Mouse (Mus musculus) neural tube, embryonic 11.5 days (tissue): Measurements from ENCODE around the gene Sugp2. TPM values are rescaled to one million over a fixed set of nuclear protein-coding genes. Genes with fewer than 3 reads are reported as not detected.

Source experiments
- ATAC-seq: fragments of 200-750 bp; cut with Nextera tagmentation; 2 replicates; pipeline ENCODE4 v1.8.0; 2017; ENCODE audit warnings: moderate number of reproducible peaks, mild to moderate bottlenecking, moderate TSS enrichment, moderate library complexity; ENCODE audit not compliant: insufficient read depth, low FRiP score, low TSS enrichment
- DNase-seq: peaks from one replicate; pipeline ENCODE4 v3.0.0-alpha.2; 2015; ENCODE audit warnings: low spot score
- H3K27ac ChIP-seq: fragments of 300-500 bp; sonication (generic); 2 replicates; pipeline ENCODE4 v1.5.1; 2014; ENCODE audit warnings: low read depth, mild to moderate bottlenecking, low read length
- H3K27me3 ChIP-seq: fragments of 300-500 bp; sonication (generic); 2 replicates; pipeline ENCODE4 v1.6.1; 2014; ENCODE audit warnings: mild to moderate bottlenecking, low read length, mixed read lengths; ENCODE audit not compliant: control insufficient read depth, insufficient read depth
- H3K36me3 ChIP-seq: fragments of 300-500 bp; sonication (generic); 2 replicates; pipeline ENCODE4 v1.6.1; 2014; ENCODE audit warnings: mild to moderate bottlenecking, low read length, moderate library complexity, mixed read lengths; ENCODE audit not compliant: control insufficient read depth, insufficient read depth
- H3K4me1 ChIP-seq: fragments of 300-500 bp; sonication (generic); 2 replicates; pipeline ENCODE4 v1.6.1; 2014; ENCODE audit warnings: low read length, mixed read lengths; ENCODE audit not compliant: control insufficient read depth, insufficient read depth
- H3K4me2 ChIP-seq: fragments of 300-500 bp; sonication (generic); 2 replicates; pipeline ENCODE4 v1.6.1; 2014; ENCODE audit warnings: low read depth, mild to moderate bottlenecking, moderate library complexity
- H3K4me3 ChIP-seq: fragments of 300-500 bp; sonication (generic); 2 replicates; pipeline ENCODE4 v1.5.1; 2014; ENCODE audit warnings: low read depth, low read length
- H3K9ac ChIP-seq: fragments of 300-500 bp; sonication (generic); 2 replicates; pipeline ENCODE4 v1.6.1; 2014; ENCODE audit warnings: mild to moderate bottlenecking, low read length
- H3K9me3 ChIP-seq: fragments of 300-500 bp; sonication (generic); 2 replicates; pipeline ENCODE4 v1.6.1; 2016; ENCODE audit warnings: low read length; ENCODE audit not compliant: control insufficient read depth
- WGBS: fragments of 180-500 bp; shearing (Covaris S2); extraction: QIAGEN DNeasy Blood & Tissue Kit; methylation state at CpG from one replicate; pipeline ENCODE4 v1.1.7; 2014; 5-methylcytosine and 5-hydroxymethylcytosine counted together
- polyA plus RNA-seq: library from polyadenylated mRNA; unstranded; fragments of >200 nt; fragmentation: Nextera tagmentation; extraction: Ambion mirVana; gene quantifications from 2 replicates; pipeline ENCODE4 v1.2.1, GENCODE M21; 2014

Sugp2 gene
- polyA plus RNA-seq: 48.3 and 50.6 TPM in 2 replicates

GRCm38 (mm10) chr8:70234080-70234780 lies at the start of gene Sugp2, which contains the start of gene Armc6:
Sugp2 (plus strand) TSS chr8:70234226.
Armc6 (minus strand) TSS chr8:70234466.
- no peaks in the 10 kb centered on the region for H3K9me3 ChIP-seq
- peak within 1 kb of the TSS; percentile 78 for H3K9ac ChIP-seq
- peak; percentile 92 for ATAC-seq
- peaks cover 7% of the 10 kb centered on the region; the same call in 1 of the 2 replicates for H3K4me1 ChIP-seq
- H3K4me2 ChIP-seq: peak within 1 kb of the TSS; percentile 78
- H3K4me3 ChIP-seq: peak within 1 kb of the TSS; percentile 73
- DNase-seq: peak; percentile 98
- H3K27me3 ChIP-seq: no peaks in the 10 kb centered on the region
- peak within 1 kb of the TSS; percentile 76 for H3K27ac ChIP-seq
- under 1% methylated on average over 66 of the region's 67 CpGs for WGBS
- peaks cover 4% of the 10 kb centered on the region for H3K36me3 ChIP-seq

DNA sequence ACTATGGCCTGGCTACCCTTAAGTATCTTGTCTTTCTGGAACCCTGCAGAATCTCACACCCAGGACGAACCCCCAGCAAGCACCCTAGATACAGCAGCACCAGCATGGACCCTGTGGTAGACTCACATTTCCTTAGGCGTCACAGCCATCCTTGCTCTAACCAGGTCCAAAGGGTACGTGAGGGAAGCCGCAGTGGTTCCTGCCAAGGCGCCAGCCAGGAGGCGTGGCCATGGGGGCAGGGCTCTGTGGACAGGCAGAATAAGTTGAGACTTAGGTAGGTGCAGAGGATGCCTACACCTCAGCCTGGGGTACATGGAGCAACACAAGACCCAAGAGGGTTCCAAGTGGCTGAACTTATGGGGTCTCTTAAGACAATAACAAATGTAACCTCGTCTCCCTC lies 45.3 kb upstream of the Sugp2 start:
- Histone ChIP-seq H3K4me1 (no peaks in the 10 kb centered on the region), H3K9me3 (no peaks in the 10 kb centered on the region), H3K36me3 (no peaks in the 10 kb centered on the region), H3K27ac (no peak overlapping the region), H3K9ac (no peak overlapping the region), H3K4me3 (no peak overlapping the region), H3K27me3 (no peaks in the 10 kb centered on the region), H3K4me2 (no peak overlapping the region)
- WGBS: 78% methylated on average over 7 of the region's 7 CpGs
- no peak for ATAC-seq
- no peak for DNase-seq

GRCm38 (mm10) chr8:70193238-70193637 lies 40.8 kb upstream of the Sugp2 start:
- DNase-seq: no peak
- H3K27me3 ChIP-seq: no peaks in the 10 kb centered on the region
- no peak overlapping the region for H3K4me2 ChIP-seq
- no peaks in the 10 kb centered on the region for H3K9me3 ChIP-seq
- no peak overlapping the region for H3K9ac ChIP-seq
- no peaks in the 10 kb centered on the region for H3K36me3 ChIP-seq
- no peak overlapping the region for H3K4me3 ChIP-seq
- no peak overlapping the region for H3K27ac ChIP-seq
- no peak for ATAC-seq
- no peaks in the 10 kb centered on the region for H3K4me1 ChIP-seq
- 45% methylated on average over 5 of the region's 5 CpGs for WGBS

DNA sequence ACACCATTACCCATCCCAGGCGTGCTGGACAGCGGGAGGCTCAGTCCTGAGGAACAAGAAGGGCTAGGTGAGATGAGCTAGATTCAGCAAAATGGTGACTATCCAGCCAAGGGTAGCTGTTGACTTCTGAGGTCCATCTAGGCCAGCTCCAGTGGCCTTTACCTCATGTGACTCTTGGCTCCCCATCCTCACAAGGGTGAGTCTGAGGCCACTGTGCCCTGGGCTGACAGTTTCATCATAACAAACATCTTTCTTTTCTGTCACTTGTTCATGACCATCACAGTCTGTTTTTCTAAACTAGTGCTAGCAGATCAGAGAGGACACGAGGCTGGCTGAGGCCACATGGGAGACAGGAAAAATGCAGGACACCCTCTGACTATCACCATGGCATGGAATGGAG lies 39.8 kb upstream of the Sugp2 start:
- H3K9me3 ChIP-seq: no peaks in the 10 kb centered on the region
- no peak overlapping the region for H3K4me2 ChIP-seq
- H3K27me3 ChIP-seq: no peaks in the 10 kb centered on the region
- no peaks in the 10 kb centered on the region for H3K4me1 ChIP-seq
- H3K9ac ChIP-seq: no peak overlapping the region
- no peak overlapping the region for H3K4me3 ChIP-seq
- H3K27ac ChIP-seq: no peak overlapping the region
- ATAC-seq (no peak), DNase-seq (no peak)
- no peaks in the 10 kb centered on the region for H3K36me3 ChIP-seq
- 96% methylated on average over 3 of the region's 3 CpGs for WGBS

DNA sequence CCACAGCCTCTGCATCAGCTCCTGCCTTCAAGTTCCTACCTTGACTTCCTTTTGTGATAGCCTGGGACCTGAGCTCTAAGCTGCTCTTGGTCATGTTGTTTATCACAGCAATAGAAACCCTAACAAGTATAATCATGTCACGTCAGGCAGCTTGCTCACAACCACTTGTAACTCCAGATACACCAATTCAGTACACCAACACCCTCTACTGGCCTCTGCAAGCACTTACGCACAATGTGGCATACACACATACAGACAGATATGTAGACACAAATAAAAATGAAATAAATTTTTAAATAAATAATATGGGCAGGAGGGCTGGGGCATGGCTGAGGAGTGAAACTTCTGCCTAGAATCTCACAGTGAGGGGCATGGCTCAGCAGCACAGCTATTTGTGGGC lies 38.3 kb upstream of the Sugp2 start:
- no peaks in the 10 kb centered on the region for H3K27me3 ChIP-seq
- H3K27ac ChIP-seq: no peak overlapping the region
- ATAC-seq (no peak), DNase-seq (no peak)
- H3K4me1 ChIP-seq: no peaks in the 10 kb centered on the region
- 84% methylated on average over 2 of the region's 2 CpGs for WGBS
- H3K4me2 ChIP-seq: no peak overlapping the region
- H3K9me3 ChIP-seq: no peaks in the 10 kb centered on the region
- no peak overlapping the region for H3K9ac ChIP-seq
- no peak overlapping the region for H3K4me3 ChIP-seq
- no peaks in the 10 kb centered on the region for H3K36me3 ChIP-seq

DNA sequence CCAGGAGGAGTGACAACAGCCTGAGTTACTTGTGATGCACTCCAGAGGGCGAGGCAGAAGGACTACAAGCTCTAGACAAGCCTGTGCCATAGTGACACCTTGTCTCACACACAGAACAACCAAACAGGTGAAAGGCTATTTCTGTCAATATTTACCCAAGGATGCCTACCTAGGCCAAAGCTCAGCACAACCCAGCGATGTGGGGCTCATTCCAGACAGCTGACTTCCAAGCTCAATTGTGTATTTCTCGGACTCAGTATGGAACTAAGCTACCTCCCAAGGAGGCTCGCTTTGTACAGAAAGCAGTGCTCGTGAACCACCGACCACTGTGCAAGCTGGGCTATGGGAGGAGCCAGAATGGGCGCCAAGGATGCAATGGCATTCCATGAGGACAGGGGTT lies 36.4 kb upstream of the Sugp2 start:
- 45% methylated on average over 7 of the region's 7 CpGs for WGBS
- Histone ChIP-seq H3K36me3 (no peaks in the 10 kb centered on the region), H3K9ac (no peak overlapping the region), H3K4me3 (no peak overlapping the region), H3K4me1 (no peaks in the 10 kb centered on the region), H3K27ac (no peak overlapping the region), H3K27me3 (no peaks in the 10 kb centered on the region), H3K9me3 (no peaks in the 10 kb centered on the region), H3K4me2 (no peak overlapping the region)
- DNase-seq (no peak), ATAC-seq (no peak)

DNA sequence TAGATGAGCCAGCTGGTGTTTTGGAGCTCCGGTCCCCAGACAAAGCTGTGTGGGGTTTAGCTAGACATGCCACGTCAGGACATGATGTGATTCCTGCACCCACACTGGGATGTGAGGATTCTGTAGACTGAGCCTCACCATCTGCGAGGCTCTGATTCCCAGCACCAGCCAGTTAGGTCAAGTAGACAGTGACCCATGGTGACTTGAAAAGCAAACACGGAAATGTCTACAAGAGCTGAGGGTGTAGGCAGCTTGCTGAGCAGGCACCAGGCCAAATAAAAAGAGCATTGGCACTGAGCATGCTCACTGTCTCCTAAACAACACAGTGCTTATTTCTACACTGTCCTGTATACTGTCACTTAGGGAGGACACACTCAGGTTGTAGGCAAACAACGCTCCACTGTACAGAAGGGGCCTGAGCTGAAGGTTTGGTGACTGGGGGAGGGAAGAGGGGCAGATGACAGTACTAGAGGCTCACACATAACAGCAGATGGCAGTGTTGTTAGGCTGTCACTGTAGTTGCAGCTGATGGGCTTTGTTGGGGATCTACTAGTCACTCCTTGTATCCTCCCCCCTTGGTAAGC lies 33.8 kb upstream of the Sugp2 start:
- no peaks in the 10 kb centered on the region for H3K9me3 ChIP-seq
- DNase-seq (no peak), ATAC-seq (no peak)
- no peak overlapping the region for H3K9ac ChIP-seq
- H3K27me3 ChIP-seq: no peaks in the 10 kb centered on the region
- H3K4me3 ChIP-seq: no peak overlapping the region
- 70% methylated on average over 5 of the region's 5 CpGs for WGBS
- no peaks in the 10 kb centered on the region for H3K4me1 ChIP-seq
- no peak overlapping the region for H3K27ac ChIP-seq
- no peaks in the 10 kb centered on the region for H3K36me3 ChIP-seq
- no peak overlapping the region for H3K4me2 ChIP-seq

GRCm38 (mm10) chr8:70201417-70201816 lies 32.6 kb upstream of the Sugp2 start:
- WGBS: 93% methylated on average over 3 of the region's 3 CpGs
- Histone ChIP-seq H3K4me2 (no peak overlapping the region), H3K36me3 (no peaks in the 10 kb centered on the region), H3K4me3 (no peak overlapping the region), H3K9ac (no peak overlapping the region), H3K27me3 (no peaks in the 10 kb centered on the region), H3K4me1 (no peaks in the 10 kb centered on the region), H3K27ac (no peak overlapping the region), H3K9me3 (no peaks in the 10 kb centered on the region)
- DNase-seq: no peak
- ATAC-seq: no peak

GRCm38 (mm10) chr8:70203072-70203471 lies 31.0 kb upstream of the Sugp2 start:
- ATAC-seq: no peak
- H3K27ac ChIP-seq: no peak overlapping the region
- H3K9ac ChIP-seq: no peak overlapping the region
- H3K9me3 ChIP-seq: no peaks in the 10 kb centered on the region
- no peak overlapping the region for H3K4me2 ChIP-seq
- no peak for DNase-seq
- H3K4me3 ChIP-seq: no peak overlapping the region
- H3K4me1 ChIP-seq: no peaks in the 10 kb centered on the region
- no peaks in the 10 kb centered on the region for H3K27me3 ChIP-seq
- H3K36me3 ChIP-seq: no peaks in the 10 kb centered on the region
- WGBS: 63% methylated on average over 4 of the region's 4 CpGs
